Mouse (Mus musculus) left cerebral cortex, postnatal 14 days (tissue): Measurements from ENCODE around the gene Celsr1. TPM values are rescaled to one million over a fixed set of nuclear protein-coding genes. Genes with fewer than 3 reads are reported as not detected.
A peak's percentile ranks its signal among the peaks of the same experiment; 100 is the strongest.

Source experiments
- DNase-seq, 2 experiments: peaks; one replicate each; pipeline ENCODE4 v3.0.0; 2021 to 2022; ENCODE audit warnings: low spot score in 2 of 2, mixed read lengths in 1 of 2
- intact Hi-C: fragments of 180-260 bp; cut with DNase I; formaldehyde crosslinking; loops from one replicate; pipeline ENCODE4 v1.15.1; 2025
- total RNA-seq, 2 experiments: library from RNA; stranded (reverse); gene quantifications; 2 replicates each; pipeline ENCODE4 v1.2.3; 2021

Gene Celsr1
- total RNA-seq, 2 experiments from 2014 or later, result 2.2 to 3.1 TPM

- intact Hi-C loops, result loop anchor here (5.0 kb wide), 1 partner anchor 87 kb away; no protein-coding TSS in a partner anchor
- DNase-seq, result no peak
Observed at GRCm38 (mm10) chr15:86050170-86050743, 16.7 kb upstream of the Celsr1 start.

- no peak for DNase-seq
- intact Hi-C loops, result no loop called here
Observed at GRCm38 (mm10) chr15:86049510-86049909, 15.9 kb upstream of the Celsr1 start.

- DNase-seq, result no peak
- intact Hi-C loops, result no loop called here
Observed at GRCm38 (mm10) chr15:86042364-86042763, 8.8 kb upstream of the Celsr1 start.

- intact Hi-C loops, result no loop called here
- DNase-seq, result no peak
Observed at GRCm38 (mm10) chr15:86041421-86041820, 7.8 kb upstream of the Celsr1 start.

DNA sequence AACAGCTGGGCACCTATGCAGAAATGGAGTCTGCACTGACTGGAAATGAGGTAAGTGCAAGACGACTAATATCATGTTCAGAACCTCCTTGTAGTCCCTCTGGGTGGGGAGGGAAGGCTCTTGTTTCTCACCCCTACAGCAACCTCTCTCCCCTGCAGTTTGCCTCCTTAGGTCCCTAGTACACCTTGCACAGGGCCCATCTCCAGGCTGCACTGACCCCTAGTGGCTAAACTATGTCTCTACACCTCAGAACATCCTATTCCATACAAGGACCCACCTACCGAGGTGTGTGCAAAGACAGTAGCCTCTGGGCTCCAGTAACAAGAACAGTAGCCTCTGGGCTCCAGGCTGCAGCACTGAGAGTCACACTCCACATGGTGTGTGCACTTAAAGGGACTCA, 5.2 kb upstream of the Celsr1 start:
- DNase-seq, result peak in 1 of 2 experiments; percentile 67
- intact Hi-C loops, result loop anchor here (1.0 to 5.0 kb wide), 3 partner anchors 127 to 322 kb away; no protein-coding TSS in a partner anchor

GRCm38 (mm10) chr15:86035913-86036312, 2.3 kb upstream of the Celsr1 start:
- DNase-seq, result no peak

GRCm38 (mm10) chr15:86034781-86035360, 1.3 kb upstream of the Celsr1 start:
- no peak for DNase-seq
- intact Hi-C loops, result loop anchor here (5.0 kb wide), 2 partner anchors 123 to 318 kb away; no protein-coding TSS in a partner anchor

More at GRCm38 (mm10) chr15:86035913-86036312, 2.3 kb upstream of the Celsr1 start:
- intact Hi-C loops, result loop anchor here (5.0 kb wide), 2 partner anchors 124 to 319 kb away; no protein-coding TSS in a partner anchor

GRCm38 (mm10) chr15:86034021-86034523, 495 bp upstream of the Celsr1 start:
- intact Hi-C loops, result no loop called here
- DNase-seq, result no peak

GRCm38 (mm10) chr15:86032811-86033190, 776 bp downstream of the Celsr1 start:
- intact Hi-C loops, result no loop called here

DNA sequence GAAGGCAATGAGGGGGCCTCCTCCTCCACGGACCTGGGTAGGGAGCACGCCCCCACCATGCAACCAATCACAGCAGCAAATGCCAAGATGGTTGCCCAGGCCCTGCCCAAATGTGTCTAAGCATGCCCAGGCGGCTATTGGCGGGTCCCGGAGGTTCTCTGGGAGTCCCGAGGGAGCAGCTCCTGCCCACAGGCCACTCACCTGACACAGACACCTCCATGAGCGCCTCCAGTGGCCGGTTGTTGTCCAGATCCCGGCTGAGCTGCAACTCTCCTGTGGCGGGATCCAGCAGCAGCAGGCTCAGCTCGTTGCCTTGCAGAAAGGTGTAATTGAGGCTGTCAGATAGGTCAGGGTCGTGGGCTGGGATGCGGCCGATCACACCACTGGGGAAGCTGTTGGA, 3.6 kb downstream of the Celsr1 start:
- no peak for DNase-seq
- intact Hi-C loops, result no loop called here

More at GRCm38 (mm10) chr15:86032811-86033190, 776 bp downstream of the Celsr1 start:
- DNase-seq, result no peak

DNA sequence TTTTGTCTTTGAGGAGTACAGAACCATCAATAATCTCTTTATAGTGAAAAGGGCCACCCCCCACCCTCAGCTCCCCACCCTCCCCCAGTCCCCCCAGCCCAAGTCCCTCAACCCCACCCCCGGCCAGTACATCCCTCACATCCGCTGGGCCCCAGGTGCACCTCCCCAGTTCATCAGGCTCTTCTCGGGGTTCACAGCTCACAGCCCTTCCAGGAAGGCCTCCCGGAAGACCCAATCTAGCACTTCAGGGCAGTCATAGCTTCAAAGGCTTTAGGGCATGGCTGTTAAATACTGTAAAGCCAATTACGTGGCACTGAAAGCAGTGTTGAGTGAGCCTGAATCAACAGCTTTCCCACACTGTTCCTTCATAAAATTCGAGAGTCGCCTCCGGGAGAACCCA, 5.7 kb downstream of the Celsr1 start:
- no peak for DNase-seq

DNA sequence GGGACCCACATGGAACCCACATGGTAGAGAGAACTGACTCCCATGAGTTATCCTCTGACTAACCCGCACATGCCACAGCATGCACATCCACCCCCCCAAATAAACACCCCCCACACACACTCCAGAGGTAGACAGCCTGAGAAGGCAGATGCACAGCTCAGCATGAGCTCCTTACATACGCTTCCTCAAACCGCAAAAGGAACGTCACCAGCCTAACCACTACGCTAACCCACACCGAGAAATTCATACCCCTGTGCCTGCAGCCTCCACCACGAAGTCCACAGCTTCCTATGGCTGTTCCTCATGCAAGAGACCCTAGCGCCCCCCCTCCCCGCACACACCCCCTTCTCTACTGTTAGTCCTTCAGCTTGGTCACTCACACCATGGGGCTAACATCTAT, 11.6 kb downstream of the Celsr1 start:
- intact Hi-C loops, result no loop called here

More for the DNA sequence above, 5.7 kb downstream of the Celsr1 start:
- intact Hi-C loops, result no loop called here

GRCm38 (mm10) chr15:86021301-86021700, 12.3 kb downstream of the Celsr1 start:
- intact Hi-C loops, result no loop called here
- no peak for DNase-seq

More for the DNA sequence above, 11.6 kb downstream of the Celsr1 start:
- no peak for DNase-seq

- DNase-seq, result no peak
- intact Hi-C loops, result no loop called here
Observed at GRCm38 (mm10) chr15:86020008-86020407, 13.6 kb downstream of the Celsr1 start.

- intact Hi-C loops, result loop anchor here (10.0 kb wide), 1 partner anchor 64 kb away; no protein-coding TSS in a partner anchor
- no peak for DNase-seq
Observed at GRCm38 (mm10) chr15:86018753-86019512, 14.6 kb downstream of the Celsr1 start.

- DNase-seq, result no peak
- intact Hi-C loops, result loop anchor here (10.0 kb wide), 1 partner anchor 63 kb away; no protein-coding TSS in a partner anchor
Observed at GRCm38 (mm10) chr15:86017336-86017735, 16.2 kb downstream of the Celsr1 start.

DNA sequence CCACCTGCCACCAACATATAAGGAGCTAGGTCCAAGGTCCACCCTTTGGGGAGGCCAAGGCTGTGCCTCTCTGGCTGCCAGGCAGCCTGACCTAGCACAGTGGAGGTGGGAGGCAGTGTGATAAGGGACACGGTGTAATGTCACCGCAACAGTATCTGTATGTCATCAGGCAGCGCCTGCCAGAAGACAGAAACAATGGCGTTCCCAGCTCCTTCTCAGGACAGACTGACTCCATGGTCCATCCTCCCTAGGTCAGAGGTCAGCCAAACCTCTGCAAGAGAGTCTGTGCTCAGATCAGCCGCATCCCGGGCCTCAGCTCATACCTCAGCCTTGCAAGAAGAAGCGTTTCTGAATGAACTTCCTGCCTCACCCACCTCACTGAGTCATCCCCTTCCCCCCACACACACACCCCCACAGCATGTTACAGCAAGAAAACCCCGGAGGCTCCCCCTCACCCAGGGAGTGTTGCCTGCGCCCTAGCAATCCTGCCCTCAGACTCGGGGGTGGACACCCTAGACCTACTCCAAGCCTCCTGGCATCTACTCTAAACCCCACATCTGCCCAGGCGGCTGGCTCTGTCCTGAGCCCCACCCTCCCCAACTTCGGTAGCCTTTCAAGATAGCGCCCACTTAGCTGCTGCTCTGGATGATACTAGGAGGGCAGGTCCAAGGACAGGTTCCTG, 17.6 kb downstream of the Celsr1 start:
- no peak for DNase-seq
- intact Hi-C loops, result loop anchor here (10.0 kb wide), 1 partner anchor 61 kb away; no protein-coding TSS in a partner anchor

GRCm38 (mm10) chr15:86015026-86015425, 18.6 kb downstream of the Celsr1 start:
- no peak for DNase-seq

GRCm38 (mm10) chr15:86013656-86014055, 19.9 kb downstream of the Celsr1 start:
- no peak for DNase-seq
- intact Hi-C loops, result loop anchor here (10.0 kb wide), 1 partner anchor 59 kb away; no protein-coding TSS in a partner anchor

More at GRCm38 (mm10) chr15:86015026-86015425, 18.6 kb downstream of the Celsr1 start:
- intact Hi-C loops, result loop anchor here (10.0 kb wide), 1 partner anchor 60 kb away; no protein-coding TSS in a partner anchor
